Mouse (Mus musculus): ENCODE results near the gene Chat. TPM values are rescaled to one million over a fixed set of nuclear protein-coding genes. Genes with fewer than 3 reads are reported as not detected.

Chat gene
- polyA plus RNA-seq, 1 experiment from 2014 or later = not detected

- DNase-seq (ENCODE audit: low spot score) (no peak), ATAC-seq (no peak)
- H3K36me3 ChIP-seq (ENCODE audit: insufficient read depth, low read length) = no peaks in the 10 kb centered on the region
- H3K27ac ChIP-seq (ENCODE audit: low read length) = no peak within 1 kb of the TSS
- WGBS = 4% methylated on average over 45 of the region's 70 CpGs
- H3K4me1 ChIP-seq (ENCODE audit: insufficient read depth, low read depth, low read length) = no peaks in the 10 kb centered on the region
- H3K9me3 ChIP-seq (ENCODE audit: low read length) = no peaks in the 10 kb centered on the region
- H3K4me2 ChIP-seq (replicated peaks; ENCODE audit: low read depth, low read length) = peak within 1 kb of the TSS; percentile 22
- TF ChIP-seq CTCF (IDR thresholded peaks at IDR 0.05) (no peak), EP300 (IDR thresholded peaks at IDR 0.05) (no peak)
- H3K27me3 ChIP-seq (replicated peaks; ENCODE audit: insufficient read depth, low read length) = peaks cover 59% of the 10 kb centered on the region
- H3K4me3 ChIP-seq (ENCODE audit: low read depth, low read length) = peak within 1 kb of the TSS; percentile 15; the same call in 1 of the 2 replicates
- H3K9ac ChIP-seq (replicated peaks; ENCODE audit: low read depth) = no peak within 1 kb of the TSS
Measured at GRCm38 (mm10) chr14:32464601-32465505, 936 bp downstream of the Chat start, which contains the start of gene Slc18a3. Gene Slc18a3, minus strand, starts transcription at chr14:32464850.

- ATAC-seq (no peak), DNase-seq (ENCODE audit: low spot score) (no peak)
- Histone ChIP-seq H3K4me2 (replicated peaks; ENCODE audit: low read depth, low read length) (no peak overlapping the region), H3K27me3 (replicated peaks; ENCODE audit: insufficient read depth, low read length) (peaks cover 61% of the 10 kb centered on the region), H3K27ac (ENCODE audit: low read length) (no peak overlapping the region), H3K9ac (replicated peaks; ENCODE audit: low read depth) (no peak overlapping the region), H3K36me3 (ENCODE audit: insufficient read depth, low read length) (no peaks in the 10 kb centered on the region), H3K4me1 (ENCODE audit: insufficient read depth, low read depth, low read length) (no peaks in the 10 kb centered on the region), H3K9me3 (ENCODE audit: low read length) (no peaks in the 10 kb centered on the region), H3K4me3 (ENCODE audit: low read depth, low read length) (no peak overlapping the region)
- WGBS = 4% methylated on average over 74 of the region's 74 CpGs
- no peak for TF ChIP-seq EP300 (IDR thresholded peaks at IDR 0.05)
- no peak for TF ChIP-seq CTCF (IDR thresholded peaks at IDR 0.05)
Measured at GRCm38 (mm10) chr14:32463211-32464040, 2.4 kb downstream of the Chat start.

GRCm38 (mm10) chr14:32452552-32452951 is 13.2 kb downstream of the Chat start:
- H3K4me1 ChIP-seq (ENCODE audit: insufficient read depth, low read depth, low read length) = no peaks in the 10 kb centered on the region
- no peak overlapping the region for H3K9ac ChIP-seq (replicated peaks; ENCODE audit: low read depth)
- H3K27ac ChIP-seq (ENCODE audit: low read length) = no peak overlapping the region
- 0 out of 2 replicates have a peak, but pooled peaks cover 3% of the 10 kb centered on the region for H3K27me3 ChIP-seq (replicated peaks; ENCODE audit: insufficient read depth, low read length)
- ATAC-seq (no peak), DNase-seq (ENCODE audit: low spot score) (no peak)
- no peak overlapping the region for H3K4me2 ChIP-seq (replicated peaks; ENCODE audit: low read depth, low read length)
- TF ChIP-seq CTCF (IDR thresholded peaks at IDR 0.05) (no peak), EP300 (IDR thresholded peaks at IDR 0.05) (no peak)
- H3K9me3 ChIP-seq (ENCODE audit: low read length) = no peaks in the 10 kb centered on the region
- 7% methylated on average over 4 of the region's 4 CpGs for WGBS
- no peak overlapping the region for H3K4me3 ChIP-seq (ENCODE audit: low read depth, low read length)
- no peaks in the 10 kb centered on the region for H3K36me3 ChIP-seq (ENCODE audit: insufficient read depth, low read length)

GRCm38 (mm10) chr14:32446989-32447388 is 18.8 kb downstream of the Chat start:
- Histone ChIP-seq H3K27me3 (replicated peaks; ENCODE audit: insufficient read depth, low read length) (no peaks in the 10 kb centered on the region), H3K9me3 (ENCODE audit: low read length) (no peaks in the 10 kb centered on the region), H3K9ac (replicated peaks; ENCODE audit: low read depth) (no peak overlapping the region), H3K36me3 (ENCODE audit: insufficient read depth, low read length) (no peaks in the 10 kb centered on the region), H3K27ac (ENCODE audit: low read length) (no peak overlapping the region), H3K4me3 (ENCODE audit: low read depth, low read length) (no peak overlapping the region), H3K4me2 (replicated peaks; ENCODE audit: low read depth, low read length) (no peak overlapping the region), H3K4me1 (ENCODE audit: insufficient read depth, low read depth, low read length) (no peaks in the 10 kb centered on the region)
- no peak for ATAC-seq
- no peak for DNase-seq (ENCODE audit: low spot score)
- TF ChIP-seq CTCF (IDR thresholded peaks at IDR 0.05) (no peak), EP300 (IDR thresholded peaks at IDR 0.05) (no peak)
- WGBS = 62% methylated on average over 6 of the region's 6 CpGs

GRCm38 (mm10) chr14:32443446-32443845 is 22.3 kb downstream of the Chat start:
- H3K36me3 ChIP-seq (ENCODE audit: insufficient read depth, low read length) = no peaks in the 10 kb centered on the region
- DNase-seq (ENCODE audit: low spot score) (no peak), ATAC-seq (no peak)
- H3K4me2 ChIP-seq (replicated peaks; ENCODE audit: low read depth, low read length) = no peak overlapping the region
- no peaks in the 10 kb centered on the region for H3K27me3 ChIP-seq (replicated peaks; ENCODE audit: insufficient read depth, low read length)
- no peak overlapping the region for H3K27ac ChIP-seq (ENCODE audit: low read length)
- H3K9me3 ChIP-seq (ENCODE audit: low read length) = no peaks in the 10 kb centered on the region
- H3K4me3 ChIP-seq (ENCODE audit: low read depth, low read length) = no peak overlapping the region
- 35% methylated on average over 8 of the region's 8 CpGs for WGBS
- H3K9ac ChIP-seq (replicated peaks; ENCODE audit: low read depth) = no peak overlapping the region
- no peaks in the 10 kb centered on the region for H3K4me1 ChIP-seq (ENCODE audit: insufficient read depth, low read depth, low read length)
- TF ChIP-seq CTCF (IDR thresholded peaks at IDR 0.05) (no peak), EP300 (IDR thresholded peaks at IDR 0.05) (no peak)

GRCm38 (mm10) chr14:32439744-32440143 is 26.0 kb downstream of the Chat start:
- no peak overlapping the region for H3K9ac ChIP-seq (replicated peaks; ENCODE audit: low read depth)
- H3K36me3 ChIP-seq (ENCODE audit: insufficient read depth, low read length) = no peaks in the 10 kb centered on the region
- no peaks in the 10 kb centered on the region for H3K9me3 ChIP-seq (ENCODE audit: low read length)
- H3K27me3 ChIP-seq (replicated peaks; ENCODE audit: insufficient read depth, low read length) = no peaks in the 10 kb centered on the region
- ATAC-seq (no peak), DNase-seq (ENCODE audit: low spot score) (no peak)
- no peaks in the 10 kb centered on the region for H3K4me1 ChIP-seq (ENCODE audit: insufficient read depth, low read depth, low read length)
- WGBS = 18% methylated on average over 3 of the region's 3 CpGs
- no peak for TF ChIP-seq CTCF (IDR thresholded peaks at IDR 0.05)
- TF ChIP-seq EP300 (IDR thresholded peaks at IDR 0.05) = no peak
- H3K27ac ChIP-seq (ENCODE audit: low read length) = no peak overlapping the region
- no peak overlapping the region for H3K4me3 ChIP-seq (ENCODE audit: low read depth, low read length)
- H3K4me2 ChIP-seq (replicated peaks; ENCODE audit: low read depth, low read length) = no peak overlapping the region

Data from lung, postnatal 0 days (tissue).